Mouse (Mus musculus): Measurements from ENCODE around the gene Ift81. TPM values are rescaled to one million over a fixed set of nuclear protein-coding genes. Genes with fewer than 3 reads are reported as not detected.
A peak's percentile ranks its signal among the peaks of the same experiment; 100 is the strongest.

Ift81 gene
- polyA plus RNA-seq, 1 experiment from 2014 or later: 58.0 TPM

- Histone ChIP-seq H3K4me1 (ENCODE audit: control insufficient read depth, insufficient read depth, low read depth, low read length) (peaks cover 2% of the 10 kb centered on the region), H3K4me2 (ENCODE audit: low read length) (no peak overlapping the region), H3K27ac (ENCODE audit: low read depth, low read length) (no peak overlapping the region), H3K9ac (ENCODE audit: low read depth, low read length) (no peak overlapping the region), H3K27me3 (replicated peaks; ENCODE audit: control insufficient read depth, insufficient read depth, low read length) (no peaks in the 10 kb centered on the region), H3K9me3 (ENCODE audit: control insufficient read depth, low read length) (no peaks in the 10 kb centered on the region), H3K36me3 (ENCODE audit: control insufficient read depth, insufficient read depth, low read length) (no peaks in the 10 kb centered on the region), H3K4me3 (ENCODE audit: low read length) (no peak overlapping the region)
- WGBS: 59% methylated on average over 7 of the region's 7 CpGs
- no peak for ATAC-seq
Measured at GRCm38 (mm10) chr5:122519043-122519660, 95.2 kb downstream of the Ift81 start.

GRCm38 (mm10) chr5:122518247-122518646 lies 96.1 kb downstream of the Ift81 start:
- Histone ChIP-seq H3K9me3 (ENCODE audit: control insufficient read depth, low read length) (no peaks in the 10 kb centered on the region), H3K36me3 (ENCODE audit: control insufficient read depth, insufficient read depth, low read length) (no peaks in the 10 kb centered on the region), H3K4me3 (ENCODE audit: low read length) (no peak overlapping the region), H3K9ac (ENCODE audit: low read depth, low read length) (no peak overlapping the region), H3K27me3 (replicated peaks; ENCODE audit: control insufficient read depth, insufficient read depth, low read length) (no peaks in the 10 kb centered on the region), H3K4me2 (ENCODE audit: low read length) (no peak overlapping the region), H3K4me1 (ENCODE audit: control insufficient read depth, insufficient read depth, low read depth, low read length) (peaks cover 7% of the 10 kb centered on the region), H3K27ac (ENCODE audit: low read depth, low read length) (no peak overlapping the region)
- ATAC-seq: no peak
- WGBS: 13% methylated on average over 8 of the region's 8 CpGs

- H3K4me1 ChIP-seq (ENCODE audit: control insufficient read depth, insufficient read depth, low read depth, low read length): peaks cover 7% of the 10 kb centered on the region
- H3K9me3 ChIP-seq (ENCODE audit: control insufficient read depth, low read length): no peaks in the 10 kb centered on the region
- H3K27me3 ChIP-seq (replicated peaks; ENCODE audit: control insufficient read depth, insufficient read depth, low read length): no peaks in the 10 kb centered on the region
- no peaks in the 10 kb centered on the region for H3K36me3 ChIP-seq (ENCODE audit: control insufficient read depth, insufficient read depth, low read length)
- no peak for ATAC-seq
- H3K4me3 ChIP-seq (ENCODE audit: low read length): no peak overlapping the region
- H3K9ac ChIP-seq (ENCODE audit: low read depth, low read length): no peak overlapping the region
- 86% methylated on average over 5 of the region's 5 CpGs for WGBS
- no peak overlapping the region for H3K4me2 ChIP-seq (ENCODE audit: low read length)
- H3K27ac ChIP-seq (ENCODE audit: low read depth, low read length): no peak overlapping the region
Measured at GRCm38 (mm10) chr5:122516901-122517300, 97.4 kb downstream of the Ift81 start.

GRCm38 (mm10) chr5:122516029-122516730 lies 98.1 kb downstream of the Ift81 start:
- H3K36me3 ChIP-seq (ENCODE audit: control insufficient read depth, insufficient read depth, low read length): no peaks in the 10 kb centered on the region
- H3K9ac ChIP-seq (ENCODE audit: low read depth, low read length): no peak overlapping the region
- H3K27me3 ChIP-seq (replicated peaks; ENCODE audit: control insufficient read depth, insufficient read depth, low read length): no peaks in the 10 kb centered on the region
- no peak overlapping the region for H3K4me3 ChIP-seq (ENCODE audit: low read length)
- H3K4me2 ChIP-seq (ENCODE audit: low read length): no peak overlapping the region
- 83% methylated on average over 11 of the region's 11 CpGs for WGBS
- peaks cover 7% of the 10 kb centered on the region for H3K4me1 ChIP-seq (ENCODE audit: control insufficient read depth, insufficient read depth, low read depth, low read length)
- H3K27ac ChIP-seq (ENCODE audit: low read depth, low read length): no peak overlapping the region
- H3K9me3 ChIP-seq (ENCODE audit: control insufficient read depth, low read length): no peaks in the 10 kb centered on the region
- no peak for ATAC-seq

GRCm38 (mm10) chr5:122514127-122514521 lies 100.2 kb downstream of the Ift81 start:
- Histone ChIP-seq H3K27ac (ENCODE audit: low read depth, low read length) (no peak overlapping the region), H3K4me2 (ENCODE audit: low read length) (0 out of 2 replicates have a peak overlapping the region, but pooled peaks have one; percentile 18), H3K4me3 (ENCODE audit: low read length) (no peak overlapping the region), H3K9me3 (ENCODE audit: control insufficient read depth, low read length) (no peaks in the 10 kb centered on the region), H3K27me3 (replicated peaks; ENCODE audit: control insufficient read depth, insufficient read depth, low read length) (no peaks in the 10 kb centered on the region), H3K9ac (ENCODE audit: low read depth, low read length) (no peak overlapping the region), H3K4me1 (ENCODE audit: control insufficient read depth, insufficient read depth, low read depth, low read length) (peaks cover 7% of the 10 kb centered on the region), H3K36me3 (ENCODE audit: control insufficient read depth, insufficient read depth, low read length) (no peaks in the 10 kb centered on the region)
- 17% methylated on average over 8 of the region's 8 CpGs for whole genome bisulfite sequencing
- ATAC-seq: no peak

GRCm38 (mm10) chr5:122513421-122514126 lies 100.7 kb downstream of the Ift81 start:
- 0 out of 2 replicates have a peak overlapping the region, but pooled peaks have one; percentile 18 for H3K4me2 ChIP-seq (ENCODE audit: low read length)
- no peak for ATAC-seq
- no peaks in the 10 kb centered on the region for H3K27me3 ChIP-seq (replicated peaks; ENCODE audit: control insufficient read depth, insufficient read depth, low read length)
- no peak overlapping the region for H3K4me3 ChIP-seq (ENCODE audit: low read length)
- WGBS: 45% methylated on average over 22 of the region's 23 CpGs
- no peak overlapping the region for H3K9ac ChIP-seq (ENCODE audit: low read depth, low read length)
- H3K4me1 ChIP-seq (ENCODE audit: control insufficient read depth, insufficient read depth, low read depth, low read length): peaks cover 7% of the 10 kb centered on the region
- H3K27ac ChIP-seq (ENCODE audit: low read depth, low read length): no peak overlapping the region
- no peaks in the 10 kb centered on the region for H3K36me3 ChIP-seq (ENCODE audit: control insufficient read depth, insufficient read depth, low read length)
- no peaks in the 10 kb centered on the region for H3K9me3 ChIP-seq (ENCODE audit: control insufficient read depth, low read length)

GRCm38 (mm10) chr5:122512011-122512410 lies 102.3 kb downstream of the Ift81 start:
- H3K9ac ChIP-seq (ENCODE audit: low read depth, low read length): no peak overlapping the region
- 63% methylated on average over 6 of the region's 6 CpGs for WGBS
- H3K27ac ChIP-seq (ENCODE audit: low read depth, low read length): no peak overlapping the region
- no peak overlapping the region for H3K4me2 ChIP-seq (ENCODE audit: low read length)
- ATAC-seq: no peak
- H3K27me3 ChIP-seq (replicated peaks; ENCODE audit: control insufficient read depth, insufficient read depth, low read length): no peaks in the 10 kb centered on the region
- no peak overlapping the region for H3K4me3 ChIP-seq (ENCODE audit: low read length)
- H3K4me1 ChIP-seq (ENCODE audit: control insufficient read depth, insufficient read depth, low read depth, low read length): peaks cover 7% of the 10 kb centered on the region
- H3K36me3 ChIP-seq (ENCODE audit: control insufficient read depth, insufficient read depth, low read length): no peaks in the 10 kb centered on the region
- H3K9me3 ChIP-seq (ENCODE audit: control insufficient read depth, low read length): no peaks in the 10 kb centered on the region

- peaks cover 7% of the 10 kb centered on the region for H3K4me1 ChIP-seq (ENCODE audit: control insufficient read depth, insufficient read depth, low read depth, low read length)
- no peak overlapping the region for H3K4me3 ChIP-seq (ENCODE audit: low read length)
- no peaks in the 10 kb centered on the region for H3K36me3 ChIP-seq (ENCODE audit: control insufficient read depth, insufficient read depth, low read length)
- no peaks in the 10 kb centered on the region for H3K9me3 ChIP-seq (ENCODE audit: control insufficient read depth, low read length)
- no peak overlapping the region for H3K27ac ChIP-seq (ENCODE audit: low read depth, low read length)
- 67% methylated on average over 9 of the region's 9 CpGs for WGBS
- no peak for ATAC-seq
- no peaks in the 10 kb centered on the region for H3K27me3 ChIP-seq (replicated peaks; ENCODE audit: control insufficient read depth, insufficient read depth, low read length)
- no peak overlapping the region for H3K9ac ChIP-seq (ENCODE audit: low read depth, low read length)
- no peak overlapping the region for H3K4me2 ChIP-seq (ENCODE audit: low read length)
Measured at GRCm38 (mm10) chr5:122511405-122511804, 102.9 kb downstream of the Ift81 start.

- Histone ChIP-seq H3K4me3 (ENCODE audit: low read length) (no peak overlapping the region), H3K36me3 (ENCODE audit: control insufficient read depth, insufficient read depth, low read length) (no peaks in the 10 kb centered on the region), H3K4me2 (ENCODE audit: low read length) (no peak overlapping the region), H3K27me3 (replicated peaks; ENCODE audit: control insufficient read depth, insufficient read depth, low read length) (no peaks in the 10 kb centered on the region), H3K9ac (ENCODE audit: low read depth, low read length) (no peak overlapping the region), H3K27ac (ENCODE audit: low read depth, low read length) (no peak overlapping the region), H3K9me3 (ENCODE audit: control insufficient read depth, low read length) (no peaks in the 10 kb centered on the region), H3K4me1 (ENCODE audit: control insufficient read depth, insufficient read depth, low read depth, low read length) (peaks cover 7% of the 10 kb centered on the region)
- WGBS: 64% methylated on average over 17 of the region's 17 CpGs
- ATAC-seq: no peak
Measured at GRCm38 (mm10) chr5:122510651-122511157, 103.6 kb downstream of the Ift81 start.
